Mouse (Mus musculus) lung, embryonic 16.5 days (tissue): ENCODE measurements around the gene Hcn2. TPM values are rescaled to one million over a fixed set of nuclear protein-coding genes. Genes with fewer than 3 reads are reported as not detected.

ENCODE experiments used
- ATAC-seq: fragments of 200-750 bp; cut with Nextera tagmentation; 2 replicates; pipeline ENCODE4 v1.8.0; 2017; ENCODE audit warnings: low read depth, mild to moderate bottlenecking, moderate library complexity
- H3K27ac ChIP-seq: fragments of 300-500 bp; sonication (generic); 2 replicates; pipeline ENCODE4 v1.5.1; 2014; ENCODE audit warnings: mild to moderate bottlenecking, control low read depth, low read length
- H3K27me3 ChIP-seq: fragments of 300-500 bp; sonication (generic); 2 replicates; pipeline ENCODE4 v1.6.1; 2014; ENCODE audit warnings: low read depth, low read length, mixed read lengths; ENCODE audit not compliant: control insufficient read depth, insufficient read depth
- H3K36me3 ChIP-seq: fragments of 300-500 bp; sonication (generic); 2 replicates; pipeline ENCODE4 v1.6.1; 2014; ENCODE audit warnings: low read length; ENCODE audit not compliant: control insufficient read depth, insufficient read depth
- H3K4me1 ChIP-seq: fragments of 300-500 bp; sonication (generic); replicated peaks from 2 replicates; pipeline ENCODE4 v1.6.1; 2014; ENCODE audit warnings: low read length, mixed read lengths; ENCODE audit not compliant: control insufficient read depth, insufficient read depth
- H3K4me2 ChIP-seq: fragments of 300-500 bp; sonication (generic); 2 replicates; pipeline ENCODE4 v1.6.1; 2014; ENCODE audit warnings: low read depth, low read length, control low read depth
- H3K4me3 ChIP-seq: fragments of 300-500 bp; sonication (generic); 2 replicates; pipeline ENCODE4 v1.5.1; 2014; ENCODE audit warnings: mild to moderate bottlenecking, low read length, control low read depth
- H3K9ac ChIP-seq: fragments of 300-500 bp; sonication (generic); 2 replicates; pipeline ENCODE4 v1.6.1; 2014; ENCODE audit warnings: low read length, control low read depth
- H3K9me3 ChIP-seq: fragments of 300-500 bp; sonication (generic); 2 replicates; pipeline ENCODE4 v1.6.1; 2016; ENCODE audit warnings: low read length; ENCODE audit not compliant: control insufficient read depth
- WGBS: fragments of 180-500 bp; shearing (Covaris S2); extraction: QIAGEN DNeasy Blood & Tissue Kit; methylation state at CpG from one replicate; pipeline ENCODE4 v1.1.7; 2014; 5-methylcytosine and 5-hydroxymethylcytosine counted together
- polyA plus RNA-seq: library from polyadenylated mRNA; unstranded; fragments of >200 nt; fragmentation: Nextera tagmentation; extraction: Ambion mirVana; gene quantifications from 2 replicates; pipeline ENCODE4 v1.2.1, GENCODE M21; 2015

Hcn2 gene
- polyA plus RNA-seq, 1 experiment from 2014 or later: not detected

DNA sequence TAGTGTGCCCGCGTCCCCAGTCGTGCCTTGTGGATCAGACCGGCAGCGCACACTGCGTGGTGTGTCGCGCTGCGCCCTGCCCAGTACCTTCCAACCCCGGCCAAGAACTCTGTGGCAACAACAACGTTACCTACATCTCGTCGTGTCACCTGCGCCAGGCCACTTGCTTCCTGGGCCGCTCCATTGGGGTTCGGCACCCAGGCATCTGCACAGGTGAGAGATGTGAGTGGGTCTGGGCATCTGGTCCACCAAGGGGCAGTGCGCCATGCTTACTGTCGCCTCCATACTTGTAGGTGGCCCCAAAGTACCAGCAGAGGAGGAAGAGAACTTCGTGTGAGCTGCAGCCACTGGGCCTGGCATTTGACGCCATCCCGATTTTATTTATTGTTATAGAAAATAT, 64.7 kb downstream of the Hcn2 start:
- no peak overlapping the region; the same call in 1 of the 2 replicates for H3K9ac ChIP-seq

DNA sequence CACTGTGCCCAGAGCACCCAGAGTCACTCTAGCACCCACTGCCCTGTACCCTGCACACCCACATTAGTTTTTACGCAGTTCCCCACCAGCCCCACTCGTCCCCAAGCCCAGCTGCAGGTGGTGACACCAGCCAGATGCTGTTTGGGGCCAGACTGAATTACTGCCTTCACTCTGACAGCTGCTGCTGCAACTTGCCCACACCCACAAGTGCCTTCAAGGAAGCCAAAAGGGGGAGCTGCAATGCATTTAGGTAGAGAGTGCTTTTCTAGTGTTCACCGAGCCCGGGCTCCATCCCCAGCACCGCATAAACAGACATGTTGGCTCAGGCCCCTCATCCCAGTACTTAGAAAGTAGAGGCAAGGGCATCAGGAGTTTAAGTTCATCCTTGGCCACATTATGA, 65.5 kb downstream of the Hcn2 start:
- Histone ChIP-seq H3K4me1 (peaks cover 33% of the 10 kb centered on the region), H3K27me3 (no peaks in the 10 kb centered on the region; the same call in 1 of the 2 replicates)
- WGBS: 65% methylated on average over 5 of the region's 5 CpGs

More for the DNA sequence above, 64.7 kb downstream of the Hcn2 start:
- Histone ChIP-seq H3K4me3 (peak overlapping the region; percentile 56), H3K36me3 (no peaks in the 10 kb centered on the region), H3K27ac (peak overlapping the region; percentile 69; the same call in 1 of the 2 replicates), H3K4me2 (peak overlapping the region; percentile 92), H3K27me3 (no peaks in the 10 kb centered on the region; the same call in 1 of the 2 replicates), H3K9me3 (no peaks in the 10 kb centered on the region), H3K4me1 (peaks cover 33% of the 10 kb centered on the region)
- ATAC-seq: no peak
- WGBS: 29% methylated on average over 21 of the region's 21 CpGs

DNA sequence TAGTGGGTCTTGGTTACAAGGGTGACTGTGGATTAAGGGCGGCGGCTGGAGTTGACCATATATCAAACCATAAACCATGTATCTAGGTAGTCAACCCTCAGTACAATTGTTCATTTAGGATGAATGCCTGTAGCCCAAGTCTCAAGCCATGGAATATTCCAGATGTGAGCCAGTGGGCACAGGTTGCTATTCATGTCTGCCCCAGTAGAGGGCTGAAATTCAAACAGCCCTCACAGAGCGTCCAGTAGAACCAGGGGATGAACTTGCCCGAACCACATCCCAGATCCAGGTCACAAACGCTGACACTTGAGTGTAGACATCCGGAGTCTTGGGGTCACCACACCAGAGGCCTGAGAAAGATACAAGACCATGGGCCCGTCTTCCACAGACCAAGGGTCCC, 66.6 kb downstream of the Hcn2 start:
- no peak overlapping the region for H3K4me2 ChIP-seq
- H3K9ac ChIP-seq: no peak overlapping the region
- no peak overlapping the region for H3K27ac ChIP-seq
- H3K36me3 ChIP-seq: no peaks in the 10 kb centered on the region
- H3K9me3 ChIP-seq: no peaks in the 10 kb centered on the region
- no peak overlapping the region for H3K4me3 ChIP-seq
- ATAC-seq: no peak
- peaks cover 25% of the 10 kb centered on the region for H3K4me1 ChIP-seq
- H3K27me3 ChIP-seq: no peaks in the 10 kb centered on the region; the same call in 1 of the 2 replicates
- WGBS: 60% methylated on average over 7 of the region's 7 CpGs

More for the DNA sequence above, 65.5 kb downstream of the Hcn2 start:
- no peak overlapping the region for H3K4me2 ChIP-seq
- no peaks in the 10 kb centered on the region for H3K36me3 ChIP-seq
- H3K9me3 ChIP-seq: no peaks in the 10 kb centered on the region
- H3K4me3 ChIP-seq: no peak overlapping the region
- no peak overlapping the region for H3K9ac ChIP-seq
- no peak overlapping the region for H3K27ac ChIP-seq
- no peak for ATAC-seq

DNA sequence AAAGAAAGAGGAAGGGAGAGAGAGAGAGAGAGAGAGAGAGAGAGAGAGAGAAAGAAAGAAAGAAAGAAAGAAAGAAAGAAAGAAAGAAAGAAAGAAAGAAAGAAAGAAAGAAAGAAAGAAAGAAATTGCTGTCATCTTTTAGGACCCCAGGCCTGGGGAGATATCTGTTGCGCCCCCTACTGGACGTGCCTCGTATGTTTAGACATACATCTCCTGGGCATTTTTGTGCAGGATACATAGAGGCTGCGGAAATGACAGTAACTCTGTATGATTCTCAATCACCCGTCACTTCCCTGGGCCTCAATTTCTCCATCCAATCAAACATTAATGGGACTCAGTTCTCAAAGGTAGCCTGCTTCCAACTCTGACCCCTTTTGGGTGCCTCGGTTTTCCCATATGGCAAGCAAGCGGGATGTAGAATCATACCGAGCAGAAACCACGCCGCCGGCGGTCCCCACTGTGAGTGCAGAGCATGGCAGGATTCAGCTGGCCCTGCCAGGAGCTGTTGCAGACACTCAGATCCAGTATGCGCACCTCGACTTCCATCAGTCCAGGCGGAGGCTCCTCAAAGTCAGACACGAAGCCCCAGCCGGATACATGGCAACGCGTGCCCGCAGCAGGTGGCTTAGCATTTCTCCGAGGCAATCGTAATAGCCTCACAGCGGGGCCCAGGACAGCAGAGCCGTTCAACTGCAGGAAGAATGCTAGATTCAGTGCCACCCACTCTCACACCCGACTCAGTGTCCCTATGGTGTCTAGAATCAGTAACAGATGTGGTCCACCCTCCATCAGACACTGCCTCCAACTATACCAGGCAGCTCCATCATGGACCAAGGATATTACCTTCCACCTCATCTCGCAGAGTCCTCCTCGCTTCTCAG, 67.7 kb downstream of the Hcn2 start:
- ATAC-seq: no peak
- H3K27me3 ChIP-seq: no peaks in the 10 kb centered on the region; the same call in 1 of the 2 replicates
- 38% methylated on average over 27 of the region's 27 CpGs for WGBS
- H3K4me2 ChIP-seq: no peak overlapping the region
- H3K4me1 ChIP-seq: peaks cover 14% of the 10 kb centered on the region
- H3K4me3 ChIP-seq: no peak overlapping the region
- no peaks in the 10 kb centered on the region for H3K9me3 ChIP-seq
- no peaks in the 10 kb centered on the region for H3K36me3 ChIP-seq
- H3K27ac ChIP-seq: no peak overlapping the region
- H3K9ac ChIP-seq: no peak overlapping the region

Other genes with a start within 250 kb of the Hcn2 start
- not detected in 2 replicates for gene Vmn2r83, start 247.9 kb upstream of the Hcn2 start, polyA plus RNA-seq
- gene Plpp2, start 182.8 kb upstream of the Hcn2 start, polyA plus RNA-seq: 32.9 and 34.4 TPM in 2 replicates
- 43.7 and 44.9 TPM in 2 replicates for gene Mier2, start 161.4 kb upstream of the Hcn2 start, polyA plus RNA-seq
- gene Theg, start 129.3 kb upstream of the Hcn2 start, polyA plus RNA-seq: not detected in 2 replicates
- not detected in 2 replicates for gene C2cd4c, start 102.6 kb upstream of the Hcn2 start, polyA plus RNA-seq
- 2.0 and 4.2 TPM in 2 replicates for gene Shc2, start 78.7 kb upstream of the Hcn2 start, polyA plus RNA-seq
- gene Odf3l2, start 70.9 kb upstream of the Hcn2 start, polyA plus RNA-seq: not detected in 2 replicates
- gene Madcam1, start 52.1 kb upstream of the Hcn2 start, polyA plus RNA-seq: 0.53 and 0.69 TPM in 2 replicates
- gene Tpgs1, start 47.3 kb upstream of the Hcn2 start, polyA plus RNA-seq: 57.5 and 58.3 TPM in 2 replicates
- gene Cdc34, start 34.4 kb upstream of the Hcn2 start, polyA plus RNA-seq: 64.0 and 68.9 TPM in 2 replicates
- gene Gzmm, start 27.6 kb upstream of the Hcn2 start, polyA plus RNA-seq: 0.62 and 0.98 TPM in 2 replicates
- 1,174 and 1,330 TPM in 2 replicates for gene Bsg, start 12.1 kb upstream of the Hcn2 start, polyA plus RNA-seq
- gene Polrmt, start 29.9 kb downstream of the Hcn2 start, polyA plus RNA-seq: 46.2 and 47.8 TPM in 2 replicates
- gene Fgf22, start 38.4 kb downstream of the Hcn2 start, polyA plus RNA-seq: 0.11 and 0.29 TPM in 2 replicates
- 47.9 and 61.4 TPM in 2 replicates for gene Rnf126, start 50.3 kb downstream of the Hcn2 start, polyA plus RNA-seq
- 21.7 and 22.7 TPM in 2 replicates for gene Fstl3, start 60.6 kb downstream of the Hcn2 start, polyA plus RNA-seq
- 0.57 and 2.1 TPM in 2 replicates for gene Prss57, start 74.3 kb downstream of the Hcn2 start, polyA plus RNA-seq
- 52.7 and 54.1 TPM in 2 replicates for gene Palm, start 76.9 kb downstream of the Hcn2 start, polyA plus RNA-seq
- 10.6 and 13.5 TPM in 2 replicates for gene Misp, start 104.4 kb downstream of the Hcn2 start, polyA plus RNA-seq
- gene Ptbp1, start 137.8 kb downstream of the Hcn2 start, polyA plus RNA-seq: 344 and 371 TPM in 2 replicates
- 3.0 and 4.0 TPM in 2 replicates for gene Prtn3, start 157.8 kb downstream of the Hcn2 start, polyA plus RNA-seq
- 22.6 and 26.4 TPM in 2 replicates for gene Plppr3, start 158.0 kb downstream of the Hcn2 start, polyA plus RNA-seq
- gene Elane, start 169.6 kb downstream of the Hcn2 start, polyA plus RNA-seq: 0.26 and 1.2 TPM in 2 replicates
- gene Cfd, start 174.2 kb downstream of the Hcn2 start, polyA plus RNA-seq: not detected in 2 replicates
- gene Med16, start 192.3 kb downstream of the Hcn2 start, polyA plus RNA-seq: 48.3 and 51.2 TPM in 2 replicates
- 12.8 TPM in 1 of 2 replicates, not detected in the other for gene Gm26602, start 194.2 kb downstream of the Hcn2 start, polyA plus RNA-seq
- gene Kiss1r, start 200.3 kb downstream of the Hcn2 start, polyA plus RNA-seq: 1.0 and 1.1 TPM in 2 replicates
- gene R3hdm4, start 204.6 kb downstream of the Hcn2 start, polyA plus RNA-seq: 151 and 155 TPM in 2 replicates
- gene Arid3a, start 210.4 kb downstream of the Hcn2 start, polyA plus RNA-seq: 4.1 and 4.8 TPM in 2 replicates
- gene Wdr18, start 243.5 kb downstream of the Hcn2 start, polyA plus RNA-seq: 76.7 and 83.0 TPM in 2 replicates